Mouse (Mus musculus): ENCODE data around the gene Tnni3k.

DNA sequence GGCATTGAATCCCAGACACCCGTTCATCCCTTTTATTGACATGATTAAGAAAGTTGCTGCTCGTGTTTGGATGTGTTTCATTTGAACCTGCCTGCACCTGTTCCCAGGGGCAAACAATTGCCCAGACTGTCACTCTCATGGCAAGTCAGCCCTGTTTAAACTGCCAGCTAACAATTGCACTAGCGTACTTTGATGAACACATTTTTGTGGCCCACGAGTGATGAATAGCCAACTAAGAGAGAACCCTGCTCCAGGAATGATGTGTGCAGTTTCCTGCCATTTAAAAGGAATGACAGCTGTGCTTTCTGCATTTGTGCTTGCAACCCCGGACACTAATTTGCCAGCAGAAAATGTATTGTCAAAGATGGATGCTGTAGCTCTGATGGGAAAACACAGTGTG, 312.3 kb downstream of the Tnni3k start:
- TF ChIP-seq ZNF384 (IDR thresholded peaks at IDR 0.05; ENCODE audit: low read depth, low read length) (no peak), MAFK (IDR thresholded peaks at IDR 0.05; ENCODE audit: insufficient read depth, low read depth, low read length) (no peak), CHD2 (IDR thresholded peaks at IDR 0.05; ENCODE audit: low read depth, low read length) (no peak), ZC3H11A (IDR thresholded peaks at IDR 0.05; ENCODE audit: borderline replicate concordance, low read depth, low read length) (no peak)
